Mouse (Mus musculus) forebrain, embryonic 13.5 days (tissue): Measurements from ENCODE around the gene Scgb1b29. TPM values are rescaled to one million over a fixed set of nuclear protein-coding genes. Genes with fewer than 3 reads are reported as not detected.
"Not testable (repeated sequence)": the region's sequence is repeated elsewhere in the genome, so short reads cannot be mapped to it uniquely, and the experiment has no call there.

ENCODE experiments used
- ATAC-seq: fragments of 200-750 bp; cut with Nextera tagmentation; 2 replicates; pipeline ENCODE4 v1.8.0; 2017
- H3K27ac ChIP-seq: fragments of 300-500 bp; sonication (generic); 2 replicates; pipeline ENCODE4 v1.5.1; 2015; ENCODE audit warnings: inconsistent platforms, mild to moderate bottlenecking, moderate library complexity
- H3K27me3 ChIP-seq: fragments of 300-500 bp; sonication (generic); 2 replicates; pipeline ENCODE4 v1.6.1; 2015; ENCODE audit warnings: mild to moderate bottlenecking, inconsistent platforms
- H3K36me3 ChIP-seq: fragments of 300-500 bp; sonication (generic); 2 replicates; pipeline ENCODE4 v1.6.1; 2015; ENCODE audit warnings: mild to moderate bottlenecking, inconsistent platforms; ENCODE audit not compliant: poor library complexity, severe bottlenecking
- H3K4me1 ChIP-seq: fragments of 300-500 bp; sonication (generic); 2 replicates; pipeline ENCODE4 v1.6.1; 2015; ENCODE audit warnings: inconsistent platforms
- H3K4me2 ChIP-seq: fragments of 300-500 bp; sonication (generic); 2 replicates; pipeline ENCODE4 v1.6.1; 2015; ENCODE audit warnings: inconsistent platforms, mild to moderate bottlenecking, moderate library complexity
- H3K4me3 ChIP-seq: fragments of 300-500 bp; sonication (generic); 2 replicates; pipeline ENCODE4 v1.5.1; 2015; ENCODE audit warnings: mild to moderate bottlenecking, inconsistent platforms
- H3K9ac ChIP-seq: fragments of 300-500 bp; sonication (generic); 2 replicates; pipeline ENCODE4 v1.6.1; 2015; ENCODE audit warnings: mild to moderate bottlenecking, inconsistent platforms
- H3K9me3 ChIP-seq: fragments of 300-500 bp; sonication (generic); replicated peaks from 2 replicates; pipeline ENCODE4 v1.6.1; 2016; ENCODE audit warnings: inconsistent platforms
- WGBS: fragments of 180-500 bp; shearing (Covaris S2); methylation state at CpG from one replicate; pipeline ENCODE4 v1.1.7; 2015; 5-methylcytosine and 5-hydroxymethylcytosine counted together
- polyA plus RNA-seq: library from polyadenylated mRNA; unstranded; fragments of >200 nt; fragmentation: Nextera tagmentation; extraction: Ambion mirVana; gene quantifications from 2 replicates; pipeline ENCODE4 v1.2.1, GENCODE M21; 2015

Scgb1b29 gene
- polyA plus RNA-seq, result not detected in 2 replicates

GRCm38 (mm10) chr7:32441241-32441640 lies at the start of gene Scgb1b29:
Scgb1b29 (plus strand) TSS chr7:32441541.
- WGBS, result 89% methylated on average over 4 of the region's 5 CpGs
- ATAC-seq, result not testable (repeated sequence)

GRCm38 (mm10) chr7:32428636-32429035 lies 12.7 kb upstream of the Scgb1b29 start:
- not testable (repeated sequence) for H3K27me3 ChIP-seq, H3K4me1 ChIP-seq, H3K9ac ChIP-seq, H3K9me3 ChIP-seq, H3K4me3 ChIP-seq, ATAC-seq, H3K36me3 ChIP-seq, H3K4me2 ChIP-seq, H3K27ac ChIP-seq
- 89% methylated on average over 11 of the region's 11 CpGs for WGBS

More at GRCm38 (mm10) chr7:32441241-32441640, at the start of gene Scgb1b29:
- H3K4me2 ChIP-seq, H3K4me1 ChIP-seq, H3K9ac ChIP-seq, H3K27me3 ChIP-seq, H3K36me3 ChIP-seq, H3K9me3 ChIP-seq, H3K27ac ChIP-seq, H3K4me3 ChIP-seq: not testable (repeated sequence)

Other genes with a start within 250 kb of the Scgb1b29 start
- gene Scgb2b11, start 230.4 kb upstream of the Scgb1b29 start, polyA plus RNA-seq, result not detected in 2 replicates
- gene Scgb1b11, start 218.7 kb upstream of the Scgb1b29 start, polyA plus RNA-seq, result not detected in 2 replicates
- gene Scgb2b12, start 114.3 kb upstream of the Scgb1b29 start, polyA plus RNA-seq, result not detected in 2 replicates
- not detected in 2 replicates for gene Scgb1b12, start 107.4 kb upstream of the Scgb1b29 start, polyA plus RNA-seq